Mouse (Mus musculus) liver, embryonic 13.5 days (tissue): ENCODE data around the gene Cfap97d2. TPM values are rescaled to one million over a fixed set of nuclear protein-coding genes. Genes with fewer than 3 reads are reported as not detected.

ENCODE experiments used
- ATAC-seq: fragments of 200-750 bp; cut with Nextera tagmentation; 2 replicates; pipeline ENCODE4 v1.8.0; 2017; ENCODE audit warnings: low read depth, mild to moderate bottlenecking, moderate number of reproducible peaks, moderate library complexity
- DNase-seq: peaks from one replicate; pipeline ENCODE4 v3.0.0; 2022
- H3K27ac ChIP-seq: fragments of 300-500 bp; sonication (generic); 2 replicates; pipeline ENCODE4 v1.5.1; 2015; ENCODE audit warnings: moderate library complexity, mild to moderate bottlenecking, inconsistent platforms
- H3K27me3 ChIP-seq: fragments of 300-500 bp; sonication (generic); 2 replicates; pipeline ENCODE4 v1.6.1; 2015; ENCODE audit warnings: mild to moderate bottlenecking, inconsistent platforms
- H3K36me3 ChIP-seq: fragments of 300-500 bp; sonication (generic); 2 replicates; pipeline ENCODE4 v1.6.1; 2015; ENCODE audit warnings: mild to moderate bottlenecking, inconsistent platforms
- H3K4me1 ChIP-seq: fragments of 300-500 bp; sonication (generic); replicated peaks from 2 replicates; pipeline ENCODE4 v1.6.1; 2015; ENCODE audit warnings: inconsistent platforms
- H3K4me2 ChIP-seq: fragments of 300-500 bp; sonication (generic); 2 replicates; pipeline ENCODE4 v1.6.1; 2015; ENCODE audit warnings: inconsistent platforms, mild to moderate bottlenecking, moderate library complexity
- H3K4me3 ChIP-seq: fragments of 300-500 bp; sonication (generic); replicated peaks from 2 replicates; pipeline ENCODE4 v1.5.1; 2015; ENCODE audit warnings: mild to moderate bottlenecking, inconsistent platforms
- H3K9ac ChIP-seq: fragments of 300-500 bp; sonication (generic); 2 replicates; pipeline ENCODE4 v1.6.1; 2015; ENCODE audit warnings: mild to moderate bottlenecking, inconsistent platforms
- H3K9me3 ChIP-seq: fragments of 300-500 bp; sonication (generic); replicated peaks from 2 replicates; pipeline ENCODE4 v1.6.1; 2016; ENCODE audit warnings: inconsistent platforms
- whole genome bisulfite sequencing: fragments of 180-500 bp; shearing (Covaris S2); methylation state at CpG from one replicate; pipeline ENCODE4 v1.1.7; 2015; ENCODE audit not compliant: insufficient replicate concordance; 5-methylcytosine and 5-hydroxymethylcytosine counted together
- polyA plus RNA-seq: library from polyadenylated mRNA; unstranded; fragments of >200 nt; fragmentation: Nextera tagmentation; extraction: Ambion mirVana; gene quantifications from 2 replicates; pipeline ENCODE4 v1.2.1, GENCODE M21; 2015

Gene Cfap97d2
- polyA plus RNA-seq, 1 experiment from 2014 or later: not detected

DNA sequence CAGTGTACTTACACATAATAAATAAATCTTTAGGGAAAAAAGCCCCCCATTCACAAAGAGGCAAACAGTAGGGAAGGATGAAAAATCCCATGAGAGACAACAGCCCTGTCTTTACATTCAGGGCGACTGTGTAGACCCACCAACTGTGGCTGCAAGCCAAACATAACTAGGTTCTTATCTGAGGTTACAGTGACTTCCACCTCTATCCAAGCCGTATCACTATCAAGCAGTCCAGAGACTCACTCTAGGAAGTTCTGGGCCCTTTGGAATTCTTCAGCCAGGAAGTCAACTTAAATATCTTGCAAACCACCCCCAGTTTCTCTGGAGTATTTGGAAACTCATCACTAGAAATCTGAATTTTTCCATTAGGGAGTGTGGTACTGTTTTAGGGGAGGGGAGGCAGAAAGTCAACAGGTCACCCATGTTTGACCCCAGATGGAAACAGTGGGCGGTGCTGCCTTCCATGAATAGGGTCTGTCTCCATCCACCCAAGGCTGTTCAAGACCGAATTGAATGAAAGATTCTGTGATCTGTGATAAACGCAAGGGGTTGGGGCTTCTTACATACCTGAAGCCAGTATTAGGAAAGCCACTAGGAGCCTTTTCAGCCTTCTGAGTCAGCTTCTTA is 6.3 kb upstream of the Cfap97d2 start:
- WGBS: 22% methylated on average over 5 of the region's 5 CpGs
- H3K4me1 ChIP-seq: peaks cover 28% of the 10 kb centered on the region
- H3K9ac ChIP-seq: no peak overlapping the region
- H3K27ac ChIP-seq: no peak overlapping the region
- no peaks in the 10 kb centered on the region for H3K27me3 ChIP-seq
- H3K4me2 ChIP-seq: no peak overlapping the region
- ATAC-seq (peak; percentile 67), DNase-seq (no peak)
- H3K36me3 ChIP-seq: no peaks in the 10 kb centered on the region
- H3K9me3 ChIP-seq: no peaks in the 10 kb centered on the region
- no peak overlapping the region for H3K4me3 ChIP-seq

DNA sequence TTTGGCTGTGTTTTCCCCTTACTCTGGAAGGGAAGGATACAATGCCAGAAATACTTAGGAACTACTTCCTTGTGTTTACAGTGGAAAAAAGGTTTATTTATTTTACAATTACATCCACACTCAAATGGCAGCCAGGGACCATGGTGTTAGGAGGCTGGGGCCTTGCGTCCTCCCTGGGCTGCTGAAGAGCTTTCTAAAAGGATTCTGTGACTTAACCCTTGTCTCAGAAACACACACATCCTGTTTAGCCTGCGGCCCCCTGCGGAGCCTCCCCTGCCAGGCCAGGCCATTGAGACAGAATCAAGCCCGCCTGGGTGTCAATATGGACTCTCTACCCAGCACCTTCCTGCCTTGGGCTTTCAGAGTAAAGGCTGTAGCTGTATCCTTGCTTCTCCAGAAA is 2.9 kb upstream of the Cfap97d2 start:
- no peak for ATAC-seq
- Histone ChIP-seq H3K27me3 (no peaks in the 10 kb centered on the region), H3K4me2 (no peak overlapping the region), H3K9ac (no peak overlapping the region), H3K27ac (no peak overlapping the region), H3K9me3 (no peaks in the 10 kb centered on the region), H3K4me1 (peaks cover 28% of the 10 kb centered on the region), H3K4me3 (no peak overlapping the region), H3K36me3 (no peaks in the 10 kb centered on the region)
- 14% methylated on average over 4 of the region's 4 CpGs for WGBS
- DNase-seq: no peak

DNA sequence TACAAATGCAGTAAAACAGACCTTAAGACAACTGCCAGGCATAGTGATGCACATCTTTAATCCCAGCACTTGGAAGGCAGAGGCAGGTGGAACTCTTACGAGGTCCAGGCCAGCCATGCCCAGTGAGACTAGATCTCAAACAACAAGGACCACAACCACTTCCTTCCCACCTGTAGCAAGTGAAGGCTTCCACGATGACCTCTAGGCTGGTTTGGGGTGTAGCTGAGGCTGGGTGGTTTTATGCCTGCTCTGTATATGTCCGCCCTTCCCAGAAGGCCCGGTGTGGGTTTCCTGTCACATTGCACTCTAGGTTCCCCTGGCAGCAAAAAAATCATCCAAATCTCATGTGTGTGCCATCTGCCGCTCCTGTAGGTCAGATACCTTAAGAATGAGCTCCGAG is 1.9 kb upstream of the Cfap97d2 start:
- ATAC-seq (no peak), DNase-seq (no peak)
- no peaks in the 10 kb centered on the region for H3K9me3 ChIP-seq
- H3K36me3 ChIP-seq: no peaks in the 10 kb centered on the region
- H3K27ac ChIP-seq: no peak overlapping the region
- H3K9ac ChIP-seq: no peak overlapping the region
- H3K4me2 ChIP-seq: no peak overlapping the region
- no peaks in the 10 kb centered on the region for H3K27me3 ChIP-seq
- 60% methylated on average over 6 of the region's 6 CpGs for WGBS
- peaks cover 23% of the 10 kb centered on the region for H3K4me1 ChIP-seq
- H3K4me3 ChIP-seq: no peak overlapping the region

DNA sequence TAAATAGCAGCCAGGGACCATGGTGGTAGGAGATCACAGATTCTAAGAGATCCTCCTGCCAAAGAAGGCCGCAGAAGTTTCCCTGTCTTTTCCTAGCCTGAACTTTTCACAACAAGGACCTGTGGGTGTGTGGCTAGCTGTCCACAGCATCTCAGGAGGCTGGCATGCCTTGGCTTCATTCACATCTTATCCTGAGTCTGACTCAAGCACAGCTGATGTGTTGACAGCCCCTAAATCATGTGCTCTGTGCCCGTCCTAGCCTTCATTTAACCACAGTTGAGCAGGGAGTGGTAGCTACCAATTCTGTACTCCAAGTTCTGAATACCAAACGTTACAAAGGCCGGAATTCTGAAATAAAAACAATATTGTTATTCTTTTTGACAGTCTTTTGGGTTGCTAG is 1.4 kb upstream of the Cfap97d2 start:
- H3K4me2 ChIP-seq: no peak overlapping the region
- ATAC-seq (no peak), DNase-seq (no peak)
- H3K27me3 ChIP-seq: no peaks in the 10 kb centered on the region
- H3K27ac ChIP-seq: no peak overlapping the region
- no peaks in the 10 kb centered on the region for H3K36me3 ChIP-seq
- H3K4me1 ChIP-seq: peaks cover 18% of the 10 kb centered on the region
- H3K9me3 ChIP-seq: no peaks in the 10 kb centered on the region
- H3K9ac ChIP-seq: no peak overlapping the region
- no peak overlapping the region for H3K4me3 ChIP-seq
- WGBS: 61% methylated on average over 4 of the region's 4 CpGs

DNA sequence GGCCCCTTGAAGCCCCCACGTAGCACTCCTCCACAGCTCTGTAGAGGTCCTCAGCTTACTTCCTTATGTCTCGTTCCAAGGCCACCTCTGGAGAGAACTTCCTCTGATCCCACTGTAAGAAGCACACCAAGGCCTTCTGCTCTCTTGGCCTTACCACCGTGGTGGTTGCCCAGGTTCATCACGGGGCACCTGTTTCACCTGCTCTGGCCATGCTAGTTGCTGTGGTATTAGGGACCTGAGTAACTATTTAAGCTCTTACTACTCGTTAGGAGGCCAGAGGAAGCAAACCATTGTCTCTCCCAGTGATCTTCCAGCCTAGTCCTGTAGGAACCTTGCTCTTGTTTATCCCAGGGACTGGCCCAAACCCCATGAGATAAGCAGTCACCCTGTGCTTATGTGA is 1.2 kb downstream of the Cfap97d2 start:
- Histone ChIP-seq H3K4me2 (no peak overlapping the region), H3K9ac (no peak overlapping the region), H3K27me3 (no peaks in the 10 kb centered on the region), H3K4me1 (peaks cover 5% of the 10 kb centered on the region; the same call in 1 of the 2 replicates), H3K36me3 (no peaks in the 10 kb centered on the region), H3K9me3 (no peaks in the 10 kb centered on the region), H3K27ac (no peak overlapping the region), H3K4me3 (no peak overlapping the region)
- DNase-seq (no peak), ATAC-seq (no peak)
- WGBS: 53% methylated on average over 5 of the region's 5 CpGs

DNA sequence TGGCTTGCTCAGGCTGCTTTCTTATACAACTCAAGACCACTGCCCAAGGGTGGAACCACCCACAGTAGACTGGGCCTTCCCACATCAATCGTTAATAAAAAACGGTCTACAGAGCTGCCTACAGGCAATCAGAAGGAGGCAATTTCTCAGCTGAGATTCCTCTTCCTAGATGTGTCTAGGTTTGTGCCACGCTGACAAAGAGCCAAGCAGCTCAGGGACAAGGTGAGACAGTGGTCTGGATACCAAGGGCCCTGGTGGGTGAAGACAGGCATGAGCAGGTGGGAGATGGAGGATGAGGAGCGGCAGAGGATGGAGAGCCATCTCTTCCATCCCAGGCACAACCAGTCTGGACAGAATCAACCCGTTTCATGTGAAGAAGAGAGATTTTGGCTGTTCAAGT is 2.8 kb downstream of the Cfap97d2 start:
- H3K4me2 ChIP-seq: no peak overlapping the region
- ATAC-seq: no peak
- no peak overlapping the region for H3K27ac ChIP-seq
- no peaks in the 10 kb centered on the region for H3K36me3 ChIP-seq
- H3K4me3 ChIP-seq: no peak overlapping the region
- H3K4me1 ChIP-seq: no peaks in the 10 kb centered on the region
- H3K27me3 ChIP-seq: no peaks in the 10 kb centered on the region
- DNase-seq: no peak
- no peak overlapping the region for H3K9ac ChIP-seq
- no peaks in the 10 kb centered on the region for H3K9me3 ChIP-seq
- 75% methylated on average over 5 of the region's 5 CpGs for WGBS

DNA sequence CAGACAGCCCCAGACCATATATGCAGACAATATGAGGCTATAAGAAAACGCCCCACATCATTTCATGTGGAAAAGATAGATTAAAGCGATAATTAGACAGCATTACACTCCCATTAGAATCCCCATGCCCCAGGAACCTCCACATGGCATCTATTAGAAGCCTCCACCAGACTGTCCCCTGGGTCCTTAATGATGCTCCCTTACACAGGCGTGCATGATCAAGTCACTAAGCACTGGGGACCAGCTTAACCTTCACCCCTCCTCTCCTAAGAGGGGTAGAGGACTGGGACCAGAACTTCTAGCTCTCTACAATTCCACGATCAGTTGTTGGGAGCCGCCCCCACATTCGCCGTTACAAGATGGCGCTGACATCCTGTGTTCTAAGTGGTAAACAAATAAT is 13.3 kb downstream of the Cfap97d2 start:
- 85% methylated on average over 8 of the region's 8 CpGs for WGBS
- no peaks in the 10 kb centered on the region for H3K27me3 ChIP-seq
- no peak for ATAC-seq

DNA sequence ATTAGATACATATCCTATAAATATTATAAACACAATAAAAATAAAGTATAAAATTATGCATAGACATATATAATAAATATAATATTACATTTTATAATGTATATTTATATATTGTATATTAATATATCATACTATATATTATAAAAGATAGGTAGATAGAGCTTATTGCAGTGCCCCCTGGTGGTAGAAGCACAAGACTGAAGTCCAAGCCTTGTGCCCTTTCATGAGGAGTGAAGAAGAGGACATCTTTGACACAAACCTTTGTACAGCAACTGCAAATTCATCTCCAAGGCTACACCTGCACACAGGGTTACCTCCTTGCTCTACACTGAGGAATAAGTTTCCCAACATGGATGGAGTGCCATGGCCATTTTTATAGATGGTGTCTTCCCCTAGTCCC is 20.0 kb downstream of the Cfap97d2 start:
- Histone ChIP-seq H3K4me2 (no peak overlapping the region), H3K27ac (no peak overlapping the region), H3K9ac (no peak overlapping the region), H3K4me3 (no peak overlapping the region), H3K27me3 (no peaks in the 10 kb centered on the region), H3K4me1 (no peaks in the 10 kb centered on the region), H3K36me3 (no peaks in the 10 kb centered on the region), H3K9me3 (no peaks in the 10 kb centered on the region)
- ATAC-seq (no peak), DNase-seq (no peak)

More for the DNA sequence above, 13.3 kb downstream of the Cfap97d2 start:
- no peak for DNase-seq
- H3K36me3 ChIP-seq: no peaks in the 10 kb centered on the region
- no peaks in the 10 kb centered on the region for H3K9me3 ChIP-seq
- no peaks in the 10 kb centered on the region for H3K4me1 ChIP-seq
- no peak overlapping the region for H3K27ac ChIP-seq
- no peak overlapping the region for H3K9ac ChIP-seq
- H3K4me2 ChIP-seq: no peak overlapping the region
- no peak overlapping the region for H3K4me3 ChIP-seq

DNA sequence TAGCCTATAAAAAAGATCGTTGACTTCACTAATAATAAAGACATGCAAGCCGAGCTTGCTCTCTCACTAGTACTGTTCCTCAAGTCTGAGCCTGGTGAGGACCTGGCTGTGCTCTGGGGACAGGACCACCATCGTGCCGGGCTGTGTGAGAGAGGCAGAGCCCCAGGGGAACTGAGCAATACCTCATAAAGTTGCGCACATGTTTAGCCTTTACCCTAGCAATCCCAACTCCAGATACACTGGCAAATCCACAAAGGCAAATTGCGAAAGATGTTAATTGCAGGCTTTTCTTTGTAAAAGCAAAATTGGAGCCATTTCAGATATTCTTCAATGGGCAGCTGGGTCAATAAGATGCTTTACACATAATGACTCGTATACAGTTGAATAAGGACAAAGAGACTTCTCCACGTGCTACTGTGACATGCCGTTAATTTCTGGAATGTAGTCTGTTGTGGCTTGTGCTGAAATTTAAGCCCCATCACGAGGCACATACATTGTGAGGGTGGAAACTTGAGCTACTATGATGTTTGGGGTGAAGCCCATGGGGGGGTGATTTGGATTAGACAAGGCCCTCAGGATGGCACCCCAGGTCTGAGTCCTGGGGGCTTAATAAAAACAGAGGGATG is 21.9 kb downstream of the Cfap97d2 start:
- no peak for DNase-seq
- no peaks in the 10 kb centered on the region for H3K36me3 ChIP-seq
- H3K4me2 ChIP-seq: no peak overlapping the region
- H3K4me3 ChIP-seq: no peak overlapping the region
- H3K9me3 ChIP-seq: no peaks in the 10 kb centered on the region
- H3K27me3 ChIP-seq: no peaks in the 10 kb centered on the region
- no peaks in the 10 kb centered on the region for H3K4me1 ChIP-seq
- no peak overlapping the region for H3K9ac ChIP-seq
- no peak for ATAC-seq
- H3K27ac ChIP-seq: no peak overlapping the region
- 67% methylated on average over 10 of the region's 10 CpGs for WGBS

DNA sequence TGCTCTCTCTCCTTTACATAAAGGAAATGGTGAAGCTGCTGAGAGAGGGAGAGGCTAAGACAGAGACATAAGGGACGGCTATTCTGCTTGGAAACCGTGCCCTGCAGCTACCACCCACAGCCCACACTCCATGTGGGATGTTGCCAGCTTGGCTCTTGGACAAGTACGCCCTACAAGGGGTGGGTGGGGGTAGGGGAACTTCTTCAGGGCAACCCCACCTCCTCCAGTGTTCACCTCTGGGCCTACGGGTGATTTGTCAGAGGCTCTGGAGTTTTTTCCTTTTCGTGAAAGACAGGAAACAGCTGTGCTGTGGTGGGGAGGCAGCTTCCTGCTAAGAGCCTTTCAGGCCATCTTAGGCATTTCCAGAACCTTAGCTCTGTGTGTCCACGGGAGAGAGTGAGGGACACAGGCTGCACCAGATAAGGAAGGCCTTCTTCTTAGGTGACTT is 34.7 kb downstream of the Cfap97d2 start:
- ATAC-seq (peak; percentile 56), DNase-seq (peak; percentile 22)
- H3K36me3 ChIP-seq: no peaks in the 10 kb centered on the region
- peak overlapping the region; percentile 93 for H3K27ac ChIP-seq
- H3K9ac ChIP-seq: peak overlapping the region; percentile 70
- peaks cover 34% of the 10 kb centered on the region for H3K4me1 ChIP-seq
- 12% methylated on average over 6 of the region's 6 CpGs for WGBS
- H3K4me3 ChIP-seq: no peak overlapping the region
- H3K4me2 ChIP-seq: peak overlapping the region; percentile 62
- no peaks in the 10 kb centered on the region for H3K27me3 ChIP-seq
- H3K9me3 ChIP-seq: no peaks in the 10 kb centered on the region

DNA sequence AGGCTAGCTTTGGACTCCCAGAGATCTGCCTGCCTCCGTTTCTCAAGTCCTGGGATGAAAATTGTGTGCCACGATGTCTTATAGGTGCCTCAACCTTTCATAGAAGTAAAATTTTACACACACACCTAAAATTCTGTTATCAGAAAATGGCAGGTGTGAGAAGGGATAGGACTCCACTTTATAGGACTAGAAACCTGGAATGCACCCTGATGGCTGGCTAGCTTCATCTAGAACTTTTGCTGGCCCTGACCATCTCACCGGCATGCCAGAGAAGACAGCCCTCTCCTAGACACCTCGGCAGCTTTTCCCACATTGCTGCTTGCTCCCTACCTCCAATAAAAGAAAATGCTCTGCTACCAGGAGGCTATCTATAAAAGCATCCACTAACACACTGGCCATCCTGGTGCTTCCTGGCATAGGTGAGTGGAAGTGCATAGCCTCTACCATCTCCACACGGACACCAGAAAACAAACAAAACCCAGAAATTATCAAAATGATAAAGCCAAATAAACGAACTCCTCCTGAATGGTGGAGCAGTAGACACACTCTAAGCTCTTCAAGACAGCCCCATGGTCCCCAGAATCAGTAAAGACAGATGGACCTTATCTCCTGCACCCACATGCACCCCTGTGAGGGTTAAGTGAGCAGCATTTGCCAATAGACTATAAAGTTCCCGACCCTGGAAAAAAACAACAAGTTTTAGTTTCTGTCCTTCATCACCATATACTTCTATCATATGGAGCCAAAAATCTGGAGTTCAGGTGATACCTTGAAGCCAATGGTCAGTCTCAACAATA is 35.3 kb downstream of the Cfap97d2 start:
- no peaks in the 10 kb centered on the region for H3K36me3 ChIP-seq
- 24% methylated on average over 7 of the region's 7 CpGs for WGBS
- peak overlapping the region; percentile 70 for H3K9ac ChIP-seq
- DNase-seq (peak; percentile 65), ATAC-seq (peak; percentile 97)
- H3K4me3 ChIP-seq: peak overlapping the region; percentile 17; the same call in 1 of the 2 replicates
- H3K4me1 ChIP-seq: peaks cover 34% of the 10 kb centered on the region
- H3K4me2 ChIP-seq: peak overlapping the region; percentile 62
- H3K9me3 ChIP-seq: no peaks in the 10 kb centered on the region
- H3K27me3 ChIP-seq: no peaks in the 10 kb centered on the region
- peak overlapping the region; percentile 93 for H3K27ac ChIP-seq
